Mouse (Mus musculus): Measurements from ENCODE around the gene Gjb5. TPM values are rescaled to one million over a fixed set of nuclear protein-coding genes. Genes with fewer than 3 reads are reported as not detected.

Gjb5 gene
- not detected for polyA plus RNA-seq (2017; shearing (Covaris generic))

DNA sequence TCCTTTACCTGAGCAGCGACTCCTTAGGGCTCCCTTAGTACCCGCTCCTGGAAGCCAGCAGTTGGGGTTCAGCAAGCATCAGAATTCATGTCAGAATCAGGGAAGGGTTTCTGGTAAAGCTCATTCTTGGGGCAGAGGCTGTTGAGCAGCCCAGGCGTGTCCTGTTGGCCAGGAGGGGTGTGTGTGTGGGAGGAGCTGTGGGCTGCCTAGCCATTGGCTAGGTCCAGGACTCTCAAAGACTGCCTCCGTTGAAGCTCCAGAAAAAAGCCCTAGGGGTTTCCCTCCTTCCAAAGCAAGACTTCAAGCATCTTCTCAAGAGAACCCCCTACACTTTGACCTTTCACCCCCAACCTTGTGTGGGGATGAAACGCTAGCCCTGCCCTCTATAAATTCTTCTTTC lies at the start of gene Gjb5:
Gjb5 (minus strand) TSS at position 164 of the 400 bp plus-strand sequence.

DNA sequence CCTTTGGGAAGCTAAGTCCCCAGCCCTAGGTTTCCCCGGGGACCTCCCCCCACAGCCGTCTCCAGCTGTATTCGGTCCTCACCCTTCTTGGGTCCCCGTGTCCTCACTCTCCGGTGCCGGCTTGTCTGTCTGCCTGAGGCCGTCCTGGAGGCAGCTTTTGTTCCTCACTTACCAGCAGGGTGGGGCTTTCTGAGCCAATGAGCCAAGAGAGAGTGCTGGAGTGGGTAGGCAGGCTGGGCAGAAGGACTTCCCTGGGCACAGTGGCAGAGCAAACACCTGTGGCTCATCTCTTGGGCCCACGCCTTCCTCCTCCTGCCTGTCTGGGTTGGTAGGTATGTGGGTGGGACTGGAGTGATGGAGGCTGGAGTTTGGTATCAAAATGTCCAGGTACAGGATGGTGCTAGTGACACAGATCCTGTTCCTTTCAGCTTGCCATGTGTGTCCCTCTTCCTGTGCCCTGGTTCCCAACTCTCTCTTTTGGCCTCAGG lies 4.0 kb downstream of the Gjb5 start, which contains the start of gene Gjb4:
Gjb4 (minus strand) TSS at position 131 of the 488 bp plus-strand sequence.

DNA sequence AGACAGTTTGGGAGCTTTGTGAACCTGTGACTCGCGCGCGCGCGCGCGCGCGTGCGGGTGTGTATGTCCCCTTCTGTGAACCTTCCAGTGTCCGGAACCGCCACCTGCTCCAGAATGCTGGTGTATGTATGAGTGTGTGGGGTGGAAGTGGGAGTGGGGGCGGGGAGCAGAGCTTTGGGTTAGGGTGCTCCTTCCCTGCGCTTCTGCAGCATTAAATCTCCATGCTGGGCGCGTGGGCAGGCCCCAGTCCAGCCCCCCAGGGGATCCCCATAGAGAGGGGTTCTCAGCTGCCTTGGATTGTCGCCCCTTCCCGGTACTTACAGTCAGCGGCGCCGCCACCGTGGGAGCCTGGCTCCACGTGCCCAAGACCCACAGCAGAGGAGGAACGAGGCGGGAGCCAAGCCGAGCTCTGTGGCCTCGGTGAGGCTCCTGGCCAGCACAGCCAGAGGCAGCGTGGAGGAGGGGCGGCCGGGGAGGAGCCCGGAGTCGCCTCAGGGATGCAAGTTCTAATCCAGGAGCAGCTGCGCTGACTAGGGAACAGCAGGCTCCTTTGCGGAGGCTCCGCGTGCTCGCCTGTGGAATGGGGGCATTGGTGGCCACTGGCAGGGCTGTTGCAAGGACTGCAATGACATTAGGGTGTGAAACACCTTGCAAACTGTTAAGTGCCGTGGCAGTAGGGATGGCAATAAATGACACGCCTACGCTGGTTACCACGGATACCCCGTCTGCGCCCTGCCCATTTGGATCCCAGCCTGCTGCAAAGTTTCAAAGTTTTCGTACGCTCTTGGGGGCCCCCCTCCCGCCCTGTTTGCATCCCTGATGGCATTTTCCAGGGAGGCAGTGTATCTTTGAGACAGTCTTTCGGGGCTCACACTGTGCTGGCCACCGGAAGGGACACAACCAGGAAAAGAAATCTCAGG lies 27.5 kb downstream of the Gjb5 start, which contains the start of gene Gjb3:
Gjb3 (minus strand) TSS at position 664 of the 920 bp plus-strand sequence.

DNA sequence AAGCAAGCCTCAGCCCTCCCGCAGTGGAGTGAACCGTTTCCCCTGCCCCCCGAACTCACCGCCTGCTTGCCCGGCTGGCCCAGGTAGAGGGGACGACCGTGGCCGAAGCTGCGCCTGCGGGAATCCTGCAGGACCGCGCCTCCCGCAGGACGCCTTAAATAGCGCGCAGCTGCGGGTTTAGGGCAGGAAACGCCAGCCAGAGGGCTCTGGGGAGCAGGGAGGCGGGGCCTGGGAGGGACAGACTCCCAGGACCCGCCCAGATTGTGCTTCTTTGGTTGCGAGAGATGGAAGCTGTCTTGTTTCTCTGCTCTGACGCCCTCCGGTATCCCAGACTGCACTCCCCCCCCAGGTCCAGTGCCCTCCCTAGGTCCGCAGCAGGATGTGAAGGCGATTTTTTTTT lies 44.1 kb downstream of the Gjb5 start, which contains the start of gene Gja4:
Gja4 (minus strand) TSS at position 179 of the 400 bp plus-strand sequence.

Other genes with a start within 250 kb of the Gjb5 start
- gene Tmem35b, start 234.5 kb downstream of the Gjb5 start, polyA plus RNA-seq (2017; shearing (Covaris generic)): 10 to 100 TPM; 22.2 to 28.1 TPM
- under 1 TPM in 1 of 2 experiments, not detected in 1; 0.16 TPM for gene Dlgap3, start 189.0 kb downstream of the Gjb5 start, polyA plus RNA-seq (2017; shearing (Covaris generic))
- 10 to 100 TPM; 37.9 to 50.9 TPM for gene Smim12, start 114.4 kb downstream of the Gjb5 start, polyA plus RNA-seq (2017; shearing (Covaris generic))
- not detected for gene Gja4, start 44.1 kb downstream of the Gjb5 start, polyA plus RNA-seq (2017; shearing (Covaris generic))
- gene Gjb3, start 27.3 kb downstream of the Gjb5 start, polyA plus RNA-seq (2017; shearing (Covaris generic)): under 1 TPM; 0.29 to 0.37 TPM
- not detected for gene Gjb4, start 4.1 kb downstream of the Gjb5 start, polyA plus RNA-seq (2017; shearing (Covaris generic))